Mouse (Mus musculus): ENCODE data around the gene Dpm3.

The Dpm3 gene

GRCm38 (mm10) chr3:89298908-89299307, 39.8 kb downstream of the Dpm3 start:
- no peak for DNase-seq

DNA sequence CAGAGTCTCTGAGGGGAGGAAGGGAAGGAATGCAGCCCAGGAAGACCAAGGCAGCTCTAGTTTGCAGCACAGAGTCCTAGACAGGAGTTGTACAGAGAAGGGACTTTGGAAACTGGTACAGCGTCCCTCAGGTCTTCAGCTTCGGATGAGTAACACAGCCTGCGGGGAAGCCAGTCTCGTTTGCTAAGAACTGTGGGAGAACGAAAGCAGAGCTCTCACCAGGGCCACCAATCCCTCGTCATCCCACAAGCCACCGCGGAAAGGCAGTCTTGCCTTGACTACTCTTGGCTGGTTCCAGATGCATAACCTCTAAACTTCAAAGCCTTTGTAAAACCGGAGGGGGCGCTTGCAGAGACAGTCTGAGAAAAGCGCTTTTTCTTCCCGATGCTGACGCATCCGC, 40.3 kb downstream of the Dpm3 start:
- DNase-seq, result no peak

DNA sequence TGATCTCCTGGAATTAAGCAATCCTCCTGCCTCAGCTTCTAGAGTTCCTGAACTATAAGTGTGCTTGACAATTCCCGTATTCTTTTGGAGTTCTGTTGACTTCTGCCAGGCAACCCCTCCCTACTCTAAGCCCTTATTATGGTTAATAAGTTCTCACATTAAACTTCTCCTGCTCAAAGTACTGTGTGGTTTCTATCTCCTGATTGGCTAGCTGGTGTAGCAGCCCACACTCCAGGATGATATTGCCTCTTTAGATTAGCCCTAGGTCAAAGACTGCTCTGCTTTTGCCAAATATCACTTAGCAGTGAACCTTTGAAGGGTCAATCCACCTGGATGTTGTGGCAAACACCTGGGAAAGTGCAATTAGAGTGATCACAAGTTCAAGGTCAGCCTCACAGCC, 40.9 kb downstream of the Dpm3 start:
- no peak for DNase-seq

- no peak for DNase-seq
Measured at GRCm38 (mm10) chr3:89300514-89300913, 41.4 kb downstream of the Dpm3 start.

DNA sequence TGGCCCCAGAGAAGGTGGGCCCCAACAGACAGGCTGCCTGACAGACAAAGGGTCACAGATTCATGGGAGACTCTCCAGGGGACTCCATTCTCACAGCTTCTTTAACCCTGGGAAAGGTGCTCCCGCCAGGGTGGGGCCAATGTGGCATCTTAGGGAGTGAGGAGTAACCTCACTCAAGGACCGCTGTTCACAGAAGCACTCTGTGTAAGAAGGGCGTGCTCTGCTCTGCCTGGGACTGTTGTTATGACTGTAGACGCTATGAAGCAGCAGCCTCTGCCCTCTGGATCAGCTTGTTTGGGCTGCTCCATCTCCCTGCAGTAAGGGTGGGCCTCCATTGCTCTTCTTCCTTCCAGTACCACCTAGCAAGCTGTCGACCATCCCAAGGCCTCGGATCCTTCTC, 45.3 kb downstream of the Dpm3 start:
- DNase-seq, result no peak

- DNase-seq, result no peak
Measured at GRCm38 (mm10) chr3:89305105-89305504, 45.9 kb downstream of the Dpm3 start.

DNA sequence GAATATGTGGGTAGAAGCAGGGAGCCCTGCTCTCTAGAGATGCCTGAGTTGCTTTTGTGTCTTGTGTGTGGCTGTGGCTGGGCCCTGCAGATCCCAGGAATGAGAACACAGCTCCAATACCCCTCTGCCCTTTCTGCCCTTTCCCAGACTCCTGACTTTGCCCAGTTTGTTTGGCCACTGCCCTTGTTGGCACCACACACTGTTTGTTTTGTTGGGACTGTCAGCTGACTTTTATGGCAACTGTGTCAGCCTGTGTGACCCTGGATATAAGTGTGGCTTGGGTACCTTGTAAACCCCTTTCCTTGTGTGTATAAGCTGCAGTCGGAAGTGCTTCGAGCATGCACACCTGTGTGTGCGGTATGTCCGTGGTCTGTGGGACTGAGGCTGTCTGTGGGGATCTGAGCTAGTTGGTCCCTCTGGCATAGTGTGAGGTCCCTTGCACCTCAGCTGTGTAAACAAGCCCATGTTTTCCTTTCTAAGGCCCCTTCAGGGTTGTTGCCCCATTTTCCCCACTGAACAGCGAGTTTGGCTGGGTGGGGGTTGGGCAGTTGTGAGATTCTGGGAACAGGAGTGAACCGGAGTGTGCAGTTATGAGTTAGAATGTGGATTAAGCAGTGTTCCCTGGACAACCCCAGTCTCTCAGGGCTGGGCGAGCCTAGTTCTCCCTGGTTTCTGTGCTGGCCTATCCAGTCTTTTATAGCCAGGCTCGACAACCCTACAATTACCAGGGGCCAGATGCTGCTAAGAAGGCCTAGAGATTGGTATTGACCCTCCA, 46.6 kb downstream of the Dpm3 start:
- no peak for DNase-seq

- DNase-seq, result no peak
Measured at GRCm38 (mm10) chr3:89308089-89308488, 48.9 kb downstream of the Dpm3 start.

DNA sequence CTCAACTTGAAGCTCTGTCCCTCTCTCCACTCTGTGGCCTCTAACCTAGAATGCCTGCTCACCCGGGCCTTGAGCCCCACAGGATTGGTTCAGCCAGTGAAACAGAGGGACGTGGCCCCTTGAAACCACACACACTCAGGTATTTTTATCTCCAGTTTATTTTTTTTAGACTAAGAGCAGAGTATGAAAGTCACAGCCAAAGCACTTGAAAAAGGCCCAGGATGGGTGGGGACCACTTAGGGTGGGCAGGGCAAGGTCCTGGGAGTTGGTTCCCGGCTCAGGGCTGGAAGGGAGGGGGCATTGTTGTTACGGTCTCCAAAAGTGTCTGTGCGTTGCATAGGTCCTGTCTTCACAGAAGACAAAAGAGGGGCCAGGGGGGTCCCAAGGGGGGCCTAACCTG, 55.2 kb downstream of the Dpm3 start:
- no peak for DNase-seq

DNA sequence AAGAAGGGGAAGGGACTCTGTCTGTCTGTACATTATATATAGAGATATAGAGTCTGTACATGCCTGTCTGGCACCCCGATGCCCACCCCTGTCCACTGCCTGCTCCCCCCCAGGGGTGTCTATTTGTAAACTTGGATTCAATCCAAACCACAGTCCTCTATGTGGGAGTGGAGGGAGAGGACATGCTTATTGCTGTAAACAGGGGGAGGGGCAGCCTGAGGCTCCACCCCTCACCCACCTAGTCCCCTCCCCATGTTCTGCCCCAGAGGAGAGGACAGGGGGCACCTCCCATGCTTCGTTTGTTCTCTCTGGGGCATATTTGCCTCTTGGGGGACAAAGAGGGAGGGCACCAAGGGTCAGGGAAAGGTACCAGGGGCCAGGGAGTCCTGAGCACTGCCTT, 55.6 kb downstream of the Dpm3 start:
- no peak for DNase-seq

GRCm38 (mm10) chr3:89315195-89315929, 56.2 kb downstream of the Dpm3 start:
- peak in 1 of 2 experiments; percentile 37 for DNase-seq

DNA sequence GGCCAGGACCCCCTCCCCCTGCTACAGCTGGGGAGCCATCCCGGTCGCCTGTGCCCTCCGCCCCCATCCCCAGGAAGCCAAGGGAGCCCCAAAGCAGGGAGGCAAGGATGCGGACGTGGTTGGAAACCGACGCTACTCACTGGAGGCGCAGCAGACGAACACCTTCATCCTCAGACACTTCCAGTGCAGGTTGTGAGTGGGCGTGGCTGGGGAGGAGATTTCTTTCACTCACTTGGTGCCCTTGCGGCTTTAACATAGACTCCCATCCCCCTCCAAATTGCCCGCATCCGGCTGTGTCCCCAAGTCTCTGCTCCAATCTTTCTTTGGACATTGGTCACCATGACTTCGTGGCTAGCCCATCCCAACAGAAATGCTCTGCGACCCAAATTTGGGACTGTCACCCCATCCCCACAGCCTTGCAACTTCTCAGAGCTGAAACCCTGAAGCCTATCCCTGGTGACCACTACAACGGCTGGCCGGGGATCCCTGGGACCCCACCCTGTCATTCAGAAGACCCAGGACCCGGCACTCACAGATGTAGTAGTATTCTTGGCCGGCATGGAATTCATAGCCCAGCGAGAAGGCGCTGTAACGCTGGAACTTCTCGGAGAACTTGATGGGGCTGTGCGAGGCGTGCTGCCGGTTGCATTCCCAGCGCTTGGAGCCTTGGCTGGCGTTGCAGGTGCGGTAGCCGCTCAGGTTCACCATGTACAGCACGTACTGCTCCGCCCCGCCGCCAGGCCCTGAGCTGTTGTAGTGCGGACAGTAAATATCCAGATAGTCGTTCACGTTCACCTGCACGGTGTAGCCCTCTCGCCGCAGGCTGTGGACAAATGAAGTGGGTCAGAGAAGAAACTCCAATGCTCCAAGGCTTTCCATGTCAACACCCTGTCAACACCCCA, 57.0 kb downstream of the Dpm3 start:
- DNase-seq, result peak in 1 of 2 experiments; percentile 24
